Mouse (Mus musculus) megakaryocyte, embryonic 14.5 days (primary cell): Measurements from ENCODE around the gene Cxcl5.

Source experiments
- FLI1 ChIP-seq: IDR thresholded peaks from 2 replicates; pipeline ENCODE4 v1.6.1; 2012; ENCODE audit warnings: low read length, inconsistent platforms, mixed read lengths
- GATA1 ChIP-seq: IDR thresholded peaks from 3 replicates; pipeline ENCODE4 v1.6.1; 2012; ENCODE audit warnings: mixed read lengths, low read length, inconsistent platforms, borderline replicate concordance

- TF ChIP-seq GATA1 = no peak
- TF ChIP-seq FLI1 = no peak
Measured at GRCm38 (mm10) chr5:90790074-90790502, 30.9 kb downstream of the Cxcl5 start.
